33 mouse cellular contexts compared by ENCODE assay signal in genomic region chr7:123363971-123364370, GRCm38 (mm10). TPM values are rescaled to one million over a fixed set of nuclear protein-coding genes. Genes with fewer than 3 reads are reported as not detected.
A peak's percentile ranks its signal among the peaks of the same experiment; 100 is the strongest.
DNase-seq lines count a peak whose midpoint lies in the region; ATAC-seq and TF ChIP-seq lines count a peak whose summit lies in the region.
"Had no signal": no experiment of that assay in that cellular context is flagged by ENCODE, and none has a peak within 500 bp of the region (broad histone marks: within the 10 kb centered on the region; RNA-seq: fewer than 3 reads in every experiment).

No protein-coding gene starts in this region.

- H3K4me1 ChIP-seq in forebrain, postnatal 0 days (ENCODE audit: insufficient read depth): peaks cover 8% of the 10 kb centered on the region; the same call in 1 of the 2 replicates
- peaks cover 9% of the 10 kb centered on the region; the same call in 1 of the 2 replicates for H3K4me1 ChIP-seq in forebrain, embryonic 11.5 days (replicated peaks; ENCODE audit: control insufficient read depth, insufficient read depth, low read length)
- H3K4me1 ChIP-seq in midbrain, embryonic 16.5 days (ENCODE audit: control insufficient read depth, insufficient read depth, low read length): peaks cover 19% of the 10 kb centered on the region

- no peaks in the 10 kb centered on the region for H3K36me3 ChIP-seq in forebrain, postnatal 0 days (ENCODE audit: insufficient read depth)
- H3K36me3 ChIP-seq in forebrain, embryonic 11.5 days (ENCODE audit: control insufficient read depth, insufficient read depth, low read length): no peaks in the 10 kb centered on the region
- no peaks in the 10 kb centered on the region for H3K36me3 ChIP-seq in midbrain, embryonic 16.5 days (ENCODE audit: control insufficient read depth, insufficient read depth, low read length)
- H3K36me3 ChIP-seq: embryonic facial prominence, embryonic 15.5 days; heart, embryonic 10.5 days; intestine, embryonic 15.5 days; neural tube, embryonic 12.5 days; stomach, embryonic 15.5 days had no signal

- no peak overlapping the region for H3K9ac ChIP-seq in forebrain, postnatal 0 days
- no peak overlapping the region for H3K9ac ChIP-seq in forebrain, embryonic 11.5 days (ENCODE audit: low read length)
- no peak overlapping the region for H3K9ac ChIP-seq in midbrain, embryonic 16.5 days (ENCODE audit: low read depth, low read length)
- H3K9ac ChIP-seq: embryonic facial prominence, embryonic 15.5 days; forebrain, embryonic 13.5 days; hindbrain, embryonic 12.5 days; intestine, embryonic 15.5 days; liver, postnatal 0 days; neural tube, embryonic 12.5 days; stomach, embryonic 15.5 days had no signal

- no peak overlapping the region for H3K27ac ChIP-seq in forebrain, postnatal 0 days (ENCODE audit: low read depth, low read length)
- no peak overlapping the region for H3K27ac ChIP-seq in forebrain, embryonic 11.5 days (ENCODE audit: low read depth, low read length)
- H3K27ac ChIP-seq in midbrain, embryonic 16.5 days (ENCODE audit: low read length): no peak overlapping the region
- H3K27ac ChIP-seq: embryonic facial prominence, embryonic 10.5 days; embryonic facial prominence, embryonic 15.5 days; forebrain, embryonic 13.5 days; heart, embryonic 10.5 days; hindbrain, embryonic 12.5 days; hindbrain, postnatal 0 days; intestine, embryonic 15.5 days; kidney, postnatal 0 days; neural tube, embryonic 12.5 days; stomach, embryonic 15.5 days had no signal

- no peak overlapping the region for H3K4me3 ChIP-seq in forebrain, postnatal 0 days (ENCODE audit: low read depth, low read length)
- H3K4me3 ChIP-seq in forebrain, embryonic 11.5 days (ENCODE audit: low read depth, low read length): no peak overlapping the region
- H3K4me3 ChIP-seq in midbrain, embryonic 16.5 days (ENCODE audit: low read depth, low read length): no peak overlapping the region
- H3K4me3 ChIP-seq: embryonic facial prominence, embryonic 10.5 days; embryonic facial prominence, embryonic 15.5 days; forebrain, embryonic 13.5 days; heart, embryonic 10.5 days; hindbrain, embryonic 12.5 days; intestine, embryonic 15.5 days; myocyte; neural tube, embryonic 12.5 days; stomach, embryonic 15.5 days had no signal

- TF ChIP-seq CTCF in forebrain, postnatal 0 days (IDR thresholded peaks at IDR 0.05; ENCODE audit: low read depth): no peak

- no peak for DNase-seq in forebrain, postnatal 0 days
- no peak for DNase-seq in forebrain, embryonic 11.5 days (ENCODE audit: low spot score)
- DNase-seq in layer of hippocampus, adult 9-11 months: peak; percentile 69
- no peak for DNase-seq in layer of hippocampus, postnatal 25 days (ENCODE audit: extremely low spot score in 1 of 2, low spot score in 1 of 2)
- peak; percentile 71 for DNase-seq in right cerebral cortex, adult 18-20 months
- DNase-seq in right cerebral cortex, postnatal 10 days (ENCODE audit: low spot score in 2 of 2): no peak
- DNase-seq in thymus, postnatal 10 days (ENCODE audit: low spot score in 2 of 2): no peak
- DNase-seq: adrenal gland, adult 2 months; cerebellum, adult 8-10 months; cerebellum, postnatal 25 days; gastrocnemius, postnatal 14 days; heart, postnatal 36 days; kidney, adult 8-10 months; kidney, postnatal 4 days; liver, postnatal 0 days; lung, postnatal 36 days; right cerebral cortex, postnatal 14 days; thymus, postnatal 25 days had no signal

- WGBS in forebrain, postnatal 0 days: 87% methylated on average over 8 of the region's 8 CpGs
- WGBS in forebrain, embryonic 11.5 days: 93% methylated on average over 8 of the region's 8 CpGs
- WGBS in midbrain, embryonic 16.5 days: 90% methylated on average over 8 of the region's 8 CpGs

- ATAC-seq in forebrain, postnatal 0 days: 0 out of 2 replicates have a peak, but pooled peaks have one; percentile 14
- no peak for ATAC-seq in forebrain, embryonic 11.5 days (replicated peaks; ENCODE audit: low FRiP score)
- no peak for ATAC-seq in midbrain, embryonic 16.5 days
- ATAC-seq: activated CD4-positive, CD25-positive, alpha-beta regulatory T cell, adult 4 months; forebrain, embryonic 13.5 days; hindbrain, postnatal 0 days; intestine, embryonic 15.5 days; liver, postnatal 0 days had no signal

- H3K27me3 ChIP-seq in forebrain, postnatal 0 days (ENCODE audit: insufficient read depth, low read length): no peaks in the 10 kb centered on the region
- H3K27me3 ChIP-seq in forebrain, embryonic 11.5 days (ENCODE audit: control insufficient read depth, insufficient read depth, low read length): no peaks in the 10 kb centered on the region
- H3K27me3 ChIP-seq in midbrain, embryonic 16.5 days (ENCODE audit: control insufficient read depth, insufficient read depth, low read depth, low read length): no peaks in the 10 kb centered on the region
- H3K27me3 ChIP-seq: CH12.LX; embryonic facial prominence, embryonic 15.5 days; forebrain, embryonic 13.5 days; hindbrain, embryonic 12.5 days; intestine, embryonic 15.5 days; neural tube, embryonic 12.5 days; stomach, embryonic 15.5 days had no signal

- no peaks in the 10 kb centered on the region for H3K9me3 ChIP-seq in forebrain, postnatal 0 days (ENCODE audit: low read length)
- H3K9me3 ChIP-seq in forebrain, embryonic 11.5 days (ENCODE audit: control insufficient read depth, low read length): no peaks in the 10 kb centered on the region
- no peaks in the 10 kb centered on the region for H3K9me3 ChIP-seq in midbrain, embryonic 16.5 days (replicated peaks; ENCODE audit: control insufficient read depth, low read length, poor library complexity, severe bottlenecking)
- H3K9me3 ChIP-seq: embryonic facial prominence, embryonic 10.5 days; embryonic facial prominence, embryonic 15.5 days; forebrain, embryonic 13.5 days; heart, embryonic 10.5 days; hindbrain, embryonic 12.5 days; intestine, embryonic 15.5 days; neural tube, embryonic 12.5 days; stomach, embryonic 15.5 days had no signal

- no peak overlapping the region for H3K4me2 ChIP-seq in forebrain, postnatal 0 days (ENCODE audit: low read depth)
- no peak overlapping the region for H3K4me2 ChIP-seq in forebrain, embryonic 11.5 days (ENCODE audit: low read depth, low read length, severe bottlenecking)
- no peak overlapping the region for H3K4me2 ChIP-seq in midbrain, embryonic 16.5 days (ENCODE audit: low read length)
- H3K4me2 ChIP-seq: embryonic facial prominence, embryonic 15.5 days; forebrain, embryonic 13.5 days; hindbrain, embryonic 12.5 days; intestine, embryonic 15.5 days; midbrain, embryonic 11.5 days; neural tube, embryonic 12.5 days; stomach, embryonic 15.5 days had no signal

RNA-seq across cellular contexts. Expression of gene Lcmt1, which starts 5.6 kb away (rescaled TPM):
- total RNA-seq in forebrain, postnatal 0 days (2014; rRNA removed): 93.1 and 105 TPM in 2 replicates
- polyA plus RNA-seq in forebrain, postnatal 0 days (2015; fragmentation: Nextera tagmentation; extraction: Ambion mirVana): 118 and 122 TPM in 2 replicates
- polyA plus RNA-seq in forebrain, embryonic 11.5 days (2014; fragmentation: Nextera tagmentation; extraction: Ambion mirVana): 60.6 and 63.5 TPM in 2 replicates
- total RNA-seq in layer of hippocampus, postnatal 25 days (2021): 10 to 100 TPM; 86.5 to 92.1 TPM
- polyA plus RNA-seq in midbrain, embryonic 16.5 days (2015; fragmentation: Nextera tagmentation; extraction: Ambion mirVana): 110 and 117 TPM in 2 replicates

RNA-seq across cellular contexts. Expression of gene Arhgap17, which starts 5.7 kb away (rescaled TPM):
- total RNA-seq in forebrain, postnatal 0 days (2014; rRNA removed): 6.0 and 8.1 TPM in 2 replicates
- polyA plus RNA-seq in forebrain, postnatal 0 days (2015; fragmentation: Nextera tagmentation; extraction: Ambion mirVana): 5.2 and 5.4 TPM in 2 replicates
- 32.4 and 35.6 TPM in 2 replicates for polyA plus RNA-seq in forebrain, embryonic 11.5 days (2014; fragmentation: Nextera tagmentation; extraction: Ambion mirVana)
- total RNA-seq in layer of hippocampus, postnatal 25 days (2021): 10 to 100 TPM; 22.8 to 32.6 TPM
- polyA plus RNA-seq in midbrain, embryonic 16.5 days (2015; fragmentation: Nextera tagmentation; extraction: Ambion mirVana): 8.3 and 8.9 TPM in 2 replicates

Comparison
In these comparisons a context has a peak if more than half of its experiments do, and no peak if none do; other contexts are left out.
1. DNase-seq: peak in layer of hippocampus, adult 9-11 months (single experiment) and right cerebral cortex, adult 18-20 months (single experiment); none in forebrain, postnatal 0 days (single experiment), forebrain, embryonic 11.5 days (single experiment), layer of hippocampus, postnatal 25 days (0 of 2), right cerebral cortex, postnatal 10 days (0 of 2) and thymus, postnatal 10 days (0 of 2).